Mouse (Mus musculus): ENCODE measurements around the gene Lin7b.
"Not testable (repeated sequence)": the region's sequence is repeated elsewhere in the genome, so short reads cannot be mapped to it uniquely, and the experiment has no call there.

The Lin7b gene

GRCm38 (mm10) chr7:45395578-45396336 is 25.4 kb upstream of the Lin7b start, which contains the start of gene Snrnp70:
Gene Snrnp70 (minus strand): TSS chr7:45395742.
- peak; percentile 100 for DNase-seq

- no peak for DNase-seq
These were observed 24.8 kb upstream of the Lin7b start for GRCm38 (mm10) chr7:45395129-45395541.

- no peak for DNase-seq
These were observed 15.7 kb upstream of the Lin7b start for GRCm38 (mm10) chr7:45386077-45386476.

DNA sequence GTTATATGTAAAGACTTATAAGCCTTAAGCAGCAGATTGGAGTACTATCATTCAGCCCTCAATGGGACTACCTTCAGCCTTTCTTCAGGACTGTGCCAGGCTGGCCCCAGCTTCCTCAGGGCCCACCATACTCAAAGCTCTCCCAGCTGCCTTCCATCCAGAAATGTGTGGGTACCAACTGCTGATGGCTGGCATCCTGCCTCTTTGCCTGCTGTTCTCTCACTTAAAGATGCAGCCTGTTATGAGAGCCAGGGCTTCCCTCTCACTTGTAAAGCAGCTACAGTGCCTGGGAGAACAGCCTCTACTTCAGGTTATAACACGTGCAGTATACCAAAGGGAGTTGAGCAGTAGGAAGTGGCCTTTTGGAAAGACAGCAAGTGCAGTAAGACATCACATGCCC is 5.7 kb upstream of the Lin7b start:
- DNase-seq = no peak

DNA sequence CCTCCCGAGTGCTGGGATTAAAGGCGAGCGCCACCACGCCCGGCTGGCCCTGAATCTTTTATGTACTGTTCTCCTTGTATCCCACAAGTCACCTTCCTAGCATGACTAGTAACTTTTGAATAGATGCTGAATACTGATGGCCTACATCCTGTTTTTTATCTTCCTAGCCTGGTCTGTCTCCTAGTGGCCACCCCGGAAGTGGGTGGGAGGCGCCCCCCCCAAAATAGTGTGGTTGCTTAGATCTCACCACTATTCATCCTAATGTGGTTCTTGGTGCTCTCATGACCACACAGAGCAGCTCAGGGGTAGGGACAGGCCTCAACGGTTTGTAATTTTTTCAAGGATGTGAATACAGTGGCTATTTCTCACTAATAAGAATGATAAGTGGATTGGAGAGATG is 4.2 kb upstream of the Lin7b start:
- no peak for DNase-seq

DNA sequence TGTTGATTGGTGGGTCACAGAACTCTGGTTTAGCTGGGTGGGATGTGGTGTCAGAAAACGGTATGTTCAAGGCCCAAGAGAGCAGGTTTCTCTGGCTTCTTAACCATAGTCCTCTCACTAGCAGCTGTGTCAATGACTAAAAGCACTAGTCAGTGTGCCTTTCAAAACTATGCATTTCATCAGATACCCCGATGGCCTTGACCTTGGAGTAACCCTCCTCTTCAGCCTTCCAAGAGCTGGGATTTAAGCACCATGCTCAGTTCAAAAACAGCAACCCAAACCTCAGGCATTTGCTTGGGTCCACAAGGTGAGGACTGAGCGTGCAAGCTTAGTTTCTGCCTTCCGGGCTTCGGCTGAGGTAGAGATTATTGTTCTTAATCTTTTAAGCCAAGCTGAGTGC is 2.0 kb upstream of the Lin7b start:
- DNase-seq = no peak

DNA sequence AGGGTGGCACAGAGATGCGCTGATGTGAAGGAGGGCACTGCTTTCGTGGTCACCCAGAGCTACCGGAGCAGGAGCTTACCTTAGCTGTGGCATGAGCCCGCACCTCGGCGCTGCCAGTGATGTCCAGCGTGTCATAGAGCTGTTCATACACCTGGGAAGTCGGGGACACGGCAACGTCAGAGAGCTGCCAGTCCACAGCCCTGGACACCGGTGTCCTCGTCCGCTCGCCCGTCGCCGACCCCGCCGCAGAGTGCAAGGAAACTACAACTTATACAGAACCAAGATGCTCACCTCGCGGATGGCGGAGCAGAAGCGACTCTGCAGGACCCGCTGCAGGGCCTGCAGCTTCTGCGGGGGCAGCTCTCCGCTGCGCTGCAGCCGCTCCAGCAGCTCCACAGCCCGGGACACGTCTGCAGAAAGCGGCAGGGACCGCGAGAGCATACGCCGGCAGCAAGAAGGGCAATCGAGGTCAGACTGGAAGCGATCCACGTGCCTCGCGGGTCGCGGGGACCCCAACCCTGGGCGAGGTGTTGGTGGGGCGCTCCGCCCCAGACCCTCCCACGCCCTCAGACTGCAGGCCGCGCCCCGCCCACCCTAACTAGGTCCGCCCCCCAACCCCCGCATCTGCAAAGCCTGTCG is 428 bp downstream of the Lin7b start:
- DNase-seq = no peak

DNA sequence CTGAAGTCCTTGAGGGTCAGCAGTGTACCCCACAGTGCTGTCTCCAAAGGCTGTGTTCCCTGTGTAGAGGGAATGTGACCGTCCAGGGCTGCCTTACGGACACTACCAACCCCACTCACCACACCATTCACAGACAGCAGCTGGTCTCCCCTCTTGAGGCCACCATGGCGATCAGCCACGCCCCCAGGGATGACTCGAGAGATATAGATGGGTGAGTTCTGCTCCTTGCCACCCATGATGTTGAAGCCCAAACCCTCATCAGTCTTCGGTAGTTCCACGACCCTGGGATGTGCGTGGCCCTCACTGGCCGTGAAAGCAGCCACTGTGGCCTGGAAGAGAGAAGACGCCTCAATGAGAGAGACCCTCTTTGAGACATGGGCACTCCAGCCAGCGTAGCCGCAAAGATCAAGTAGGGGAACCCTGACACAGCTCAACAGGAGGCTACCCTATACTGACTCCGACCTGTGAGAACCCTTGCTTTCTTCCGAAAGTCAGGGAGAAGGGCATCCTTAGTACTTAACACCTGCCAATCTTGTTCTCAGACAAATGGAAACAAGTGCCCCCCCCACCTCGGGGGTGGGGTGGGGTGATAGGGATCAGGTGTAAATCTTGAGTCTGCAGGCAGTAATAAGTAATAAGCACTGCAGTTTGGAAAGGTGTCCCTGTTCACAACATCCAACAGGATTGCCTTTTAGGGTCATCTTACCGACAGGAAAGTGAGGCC is 1.2 kb downstream of the Lin7b start:
- DNase-seq = no peak

DNA sequence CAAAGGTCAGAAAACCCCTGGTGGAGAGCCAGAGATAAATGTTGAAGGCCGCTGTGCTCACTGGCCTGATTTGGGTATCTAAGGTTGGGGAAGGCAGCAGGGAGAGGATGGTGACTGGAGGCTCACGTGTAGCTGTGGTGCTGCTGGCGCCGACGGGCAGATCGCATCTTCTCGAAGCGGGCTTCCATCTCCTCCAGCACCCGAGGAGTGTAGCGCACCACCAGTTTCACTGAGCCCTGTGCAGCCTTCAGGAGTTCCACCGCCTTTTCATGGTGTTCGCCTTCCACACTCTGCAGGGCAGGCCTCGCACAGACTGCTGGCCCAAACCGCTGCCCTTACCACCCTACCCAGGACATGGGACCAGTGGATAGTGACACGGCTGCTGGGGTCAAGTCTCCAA is 2.2 kb downstream of the Lin7b start:
- no peak for DNase-seq

- DNase-seq = peak; percentile 97
These were observed 3.1 kb downstream of the Lin7b start for GRCm38 (mm10) chr7:45367020-45367880.

DNA sequence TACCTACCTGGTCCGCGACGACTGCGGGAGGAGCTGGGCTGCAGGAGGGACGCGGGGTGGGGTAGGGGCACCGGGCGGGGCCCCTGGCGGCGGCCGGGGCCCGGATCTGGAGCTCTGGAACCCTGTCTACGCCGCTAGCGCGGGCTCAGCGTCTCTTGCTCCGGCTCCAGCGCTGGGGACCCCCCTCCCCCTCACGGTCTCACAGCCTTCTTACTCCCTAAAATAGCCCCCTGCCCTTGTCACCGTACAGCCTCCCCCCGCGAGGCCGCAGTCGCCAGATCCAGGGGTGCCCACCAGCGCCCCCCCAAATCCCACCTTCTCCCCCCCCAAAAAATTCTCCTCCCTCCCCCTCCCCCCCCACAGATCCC is 3.7 kb downstream of the Lin7b start, which contains the start of gene Ppfia3:
Gene Ppfia3 (minus strand): TSS at position 368 of the 368 bp plus-strand sequence.
- no peak for DNase-seq

DNA sequence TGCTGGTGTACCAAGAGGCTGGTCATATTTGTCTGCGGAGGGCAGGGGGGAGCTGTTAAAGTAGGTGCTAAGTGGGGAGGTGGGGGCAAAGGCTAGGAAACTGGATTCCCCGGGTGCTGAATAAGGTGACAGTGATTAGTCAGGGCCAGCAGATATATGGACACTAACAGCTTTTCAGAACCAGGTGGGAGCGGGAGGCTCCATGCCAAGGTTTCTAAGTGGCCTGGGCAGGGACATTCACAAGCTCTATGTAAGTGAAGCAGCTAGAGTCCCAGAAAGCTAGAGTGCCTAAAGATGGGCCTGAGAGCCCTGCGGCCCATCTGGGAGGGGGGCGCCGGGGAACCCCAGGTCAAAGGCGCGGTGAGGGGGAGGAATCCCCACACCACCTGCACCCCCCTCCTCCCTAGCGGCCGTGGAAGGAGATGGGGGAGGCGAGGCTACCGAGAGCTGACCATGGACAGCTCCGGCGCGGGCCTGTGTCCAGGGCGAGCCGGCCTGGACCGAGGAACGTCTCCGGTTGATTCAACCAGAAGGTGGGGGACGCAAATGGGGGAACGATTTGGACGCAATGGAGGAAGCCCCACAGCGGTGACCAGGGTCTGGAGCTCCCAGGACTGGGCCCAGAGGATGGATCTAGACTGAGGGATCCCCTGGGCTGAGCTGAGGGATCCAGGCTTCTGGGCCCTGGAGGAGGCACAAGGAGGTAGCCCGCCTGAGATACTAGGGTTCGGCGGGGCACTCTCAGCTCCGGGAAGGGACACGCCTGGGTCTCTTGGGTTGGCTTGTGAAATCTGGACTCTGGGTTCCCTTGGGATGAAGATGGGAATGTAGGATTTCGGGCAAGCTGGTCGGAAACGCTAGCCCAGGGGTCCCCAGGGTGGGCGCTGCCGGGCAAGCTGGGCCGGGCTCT is 4.4 kb downstream of the Lin7b start:
- peak; percentile 37 for DNase-seq

- DNase-seq = no peak
These were observed 6.4 kb downstream of the Lin7b start for GRCm38 (mm10) chr7:45363983-45364382.

DNA sequence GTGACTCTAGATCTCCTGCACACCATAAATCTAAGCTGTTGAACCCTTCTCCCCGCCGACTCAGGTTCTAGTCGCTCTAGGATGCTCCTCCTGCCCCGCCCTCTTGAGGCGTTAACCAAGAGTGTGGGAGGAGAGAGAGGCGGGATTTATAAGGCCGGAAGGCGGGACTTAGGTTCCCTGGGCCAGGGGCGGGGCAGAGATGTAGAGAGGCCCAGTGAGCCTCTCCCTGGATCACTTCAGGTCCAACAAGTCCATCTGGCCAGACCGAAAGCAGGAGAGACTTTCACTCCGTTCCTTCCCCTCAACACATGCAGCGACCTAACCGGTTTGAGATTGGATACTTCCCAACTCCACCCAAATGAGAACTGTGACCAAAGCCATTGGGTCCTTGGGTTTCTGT is 7.6 kb downstream of the Lin7b start:
- peak; percentile 83 for DNase-seq

- DNase-seq = peak; percentile 81
These were observed 9.1 kb downstream of the Lin7b start for GRCm38 (mm10) chr7:45361243-45361804.

DNA sequence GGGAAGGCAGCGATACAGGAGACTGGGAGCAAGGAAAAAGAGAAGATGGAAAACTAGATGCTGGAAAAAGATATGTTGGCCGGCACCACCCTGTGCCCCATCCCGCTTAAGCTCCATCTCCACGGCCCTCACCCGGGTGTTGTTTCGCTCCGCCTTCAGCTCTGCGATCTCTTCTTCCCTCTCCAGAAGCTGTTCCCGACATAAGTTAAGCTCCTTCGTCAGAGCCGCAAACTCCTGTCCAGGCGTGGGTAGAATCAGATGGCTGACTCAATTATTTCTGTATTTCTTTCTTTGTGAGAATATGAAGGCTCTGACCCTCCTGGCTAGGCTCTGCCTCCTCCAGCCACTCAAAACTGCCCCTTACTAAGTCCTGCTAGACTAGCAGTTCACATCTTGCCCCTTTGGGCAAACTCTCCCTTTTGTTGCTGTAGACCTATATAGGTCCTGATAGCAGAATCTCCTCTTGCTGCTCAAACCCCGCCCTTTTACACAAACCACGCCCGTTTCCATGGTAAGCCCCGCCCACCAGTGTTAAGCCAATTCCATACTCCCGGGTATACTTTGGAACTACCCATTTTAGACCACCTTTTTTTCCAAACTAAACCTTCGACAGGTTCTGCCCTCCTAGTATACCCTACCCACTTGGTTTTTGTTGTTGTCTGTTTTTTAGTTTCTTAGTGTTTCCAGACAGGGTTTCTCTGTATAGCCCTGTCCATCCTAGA is 9.8 kb downstream of the Lin7b start:
- DNase-seq = no peak

DNA sequence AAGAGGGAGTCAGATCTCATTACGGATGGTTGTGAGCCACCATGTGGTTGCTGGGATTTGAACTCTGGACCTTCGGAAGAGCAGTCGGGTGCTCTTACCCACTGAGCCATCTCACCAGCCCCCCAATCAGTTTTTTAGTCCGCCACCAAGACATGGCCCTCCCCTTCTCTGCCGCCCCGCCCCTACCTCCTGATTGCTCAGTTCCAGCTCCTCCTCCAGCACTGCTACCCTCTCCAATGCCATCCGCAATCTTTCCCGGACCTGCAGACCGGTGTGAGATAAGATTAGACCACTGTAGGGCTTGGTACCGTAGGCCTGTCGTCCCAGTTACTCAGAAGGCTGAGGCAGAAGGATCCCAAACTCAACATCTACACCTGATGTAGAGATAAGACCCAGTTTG is 11.3 kb downstream of the Lin7b start:
- not testable (repeated sequence) for DNase-seq

DNA sequence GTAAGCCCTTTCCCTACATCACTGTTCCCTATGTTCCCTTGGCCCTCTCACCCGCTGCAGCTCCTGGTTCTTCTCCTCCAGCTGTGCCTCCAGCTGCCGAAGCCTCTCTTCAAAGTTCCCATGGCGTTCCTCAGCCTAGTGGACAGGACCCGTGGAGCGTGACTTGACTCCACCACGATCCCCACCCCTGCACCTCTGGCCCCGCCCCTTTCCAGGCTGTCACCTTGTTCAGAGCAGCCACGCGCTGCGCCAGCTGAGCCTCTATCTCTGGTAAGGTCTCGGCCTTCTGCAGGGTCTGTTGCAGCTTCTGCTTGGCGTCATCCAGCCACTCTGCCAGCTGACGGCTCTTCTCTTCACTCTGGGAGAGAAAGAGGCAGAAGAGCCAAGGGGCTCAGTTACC is 14.3 kb downstream of the Lin7b start:
- no peak for DNase-seq

GRCm38 (mm10) chr7:45355318-45356020 is 14.9 kb downstream of the Lin7b start:
- no peak for DNase-seq

- DNase-seq = no peak
These were observed 17.3 kb downstream of the Lin7b start for GRCm38 (mm10) chr7:45353041-45353440.

Measured in lung, postnatal 36 days (tissue).